Mouse (Mus musculus) Muller cell, postnatal 12 days (primary cell): Measurements from ENCODE around the gene Kng2.
"Not testable (repeated sequence)": the region's sequence is repeated elsewhere in the genome, so short reads cannot be mapped to it uniquely, and the experiment has no call there.

Experiments used
- DNase-seq: peaks from one replicate; pipeline ENCODE4 v3.0.0-alpha.2; 2015; ENCODE audit errors: inconsistent ontology term

The Kng2 gene

GRCm38 (mm10) chr16:23028966-23029600, at the start of gene Kng2:
Gene Kng2 (minus strand): TSS chr16:23029482.
- DNase-seq, result peak; percentile 28

GRCm38 (mm10) chr16:23077516-23077915, 48.2 kb upstream of the Kng2 start:
- not testable (repeated sequence) for DNase-seq

GRCm38 (mm10) chr16:23060781-23061325, 31.6 kb upstream of the Kng2 start:
- DNase-seq, result not testable (repeated sequence)

GRCm38 (mm10) chr16:23059630-23060029, 30.3 kb upstream of the Kng2 start:
- DNase-seq, result not testable (repeated sequence)

- DNase-seq, result not testable (repeated sequence)
Observed at GRCm38 (mm10) chr16:23057668-23058447, 28.6 kb upstream of the Kng2 start, which contains the start of gene Kng1. Gene Kng1 (plus strand): TSS chr16:23057865.

GRCm38 (mm10) chr16:23046319-23046718, 17.0 kb upstream of the Kng2 start:
- DNase-seq, result peak; percentile 30

- DNase-seq, result no peak
Observed at GRCm38 (mm10) chr16:23040876-23041275, 11.6 kb upstream of the Kng2 start.

GRCm38 (mm10) chr16:23039281-23039680, 10.0 kb upstream of the Kng2 start:
- peak; percentile 31 for DNase-seq

- DNase-seq, result no peak
Observed at GRCm38 (mm10) chr16:23037744-23038143, 8.5 kb upstream of the Kng2 start.

GRCm38 (mm10) chr16:23033673-23034072, 4.4 kb upstream of the Kng2 start:
- DNase-seq, result no peak

- peak; percentile 49 for DNase-seq
Observed at GRCm38 (mm10) chr16:23030673-23031435, 1.6 kb upstream of the Kng2 start.

- not testable (repeated sequence) for DNase-seq
Observed at GRCm38 (mm10) chr16:23027341-23027740, 1.9 kb downstream of the Kng2 start.

GRCm38 (mm10) chr16:23026582-23026981, 2.7 kb downstream of the Kng2 start:
- DNase-seq, result no peak

- no peak for DNase-seq
Observed at GRCm38 (mm10) chr16:23025111-23025510, 4.2 kb downstream of the Kng2 start.

GRCm38 (mm10) chr16:23020571-23020970, 8.7 kb downstream of the Kng2 start:
- peak; percentile 51 for DNase-seq

GRCm38 (mm10) chr16:23014645-23015044, 14.6 kb downstream of the Kng2 start:
- DNase-seq, result not testable (repeated sequence)

- not testable (repeated sequence) for DNase-seq
Observed at GRCm38 (mm10) chr16:23013786-23014185, 15.5 kb downstream of the Kng2 start.

GRCm38 (mm10) chr16:22996951-22997350, 32.3 kb downstream of the Kng2 start:
- not testable (repeated sequence) for DNase-seq

- DNase-seq, result peak; percentile 48
Observed at GRCm38 (mm10) chr16:22967383-22968030, 61.8 kb downstream of the Kng2 start.

GRCm38 (mm10) chr16:22963293-22963692, 66.0 kb downstream of the Kng2 start:
- DNase-seq, result no peak

- DNase-seq, result peak; percentile 54
Observed at GRCm38 (mm10) chr16:22962256-22962655, 67.0 kb downstream of the Kng2 start.
